Mouse (Mus musculus): ENCODE measurements around the gene Ppp1r36. TPM values are rescaled to one million over a fixed set of nuclear protein-coding genes. Genes with fewer than 3 reads are reported as not detected.

Gene Ppp1r36
- total and polyA plus RNA-seq, 2 experiments from 2014 or later: 0.27 to 2.0 TPM

DNA sequence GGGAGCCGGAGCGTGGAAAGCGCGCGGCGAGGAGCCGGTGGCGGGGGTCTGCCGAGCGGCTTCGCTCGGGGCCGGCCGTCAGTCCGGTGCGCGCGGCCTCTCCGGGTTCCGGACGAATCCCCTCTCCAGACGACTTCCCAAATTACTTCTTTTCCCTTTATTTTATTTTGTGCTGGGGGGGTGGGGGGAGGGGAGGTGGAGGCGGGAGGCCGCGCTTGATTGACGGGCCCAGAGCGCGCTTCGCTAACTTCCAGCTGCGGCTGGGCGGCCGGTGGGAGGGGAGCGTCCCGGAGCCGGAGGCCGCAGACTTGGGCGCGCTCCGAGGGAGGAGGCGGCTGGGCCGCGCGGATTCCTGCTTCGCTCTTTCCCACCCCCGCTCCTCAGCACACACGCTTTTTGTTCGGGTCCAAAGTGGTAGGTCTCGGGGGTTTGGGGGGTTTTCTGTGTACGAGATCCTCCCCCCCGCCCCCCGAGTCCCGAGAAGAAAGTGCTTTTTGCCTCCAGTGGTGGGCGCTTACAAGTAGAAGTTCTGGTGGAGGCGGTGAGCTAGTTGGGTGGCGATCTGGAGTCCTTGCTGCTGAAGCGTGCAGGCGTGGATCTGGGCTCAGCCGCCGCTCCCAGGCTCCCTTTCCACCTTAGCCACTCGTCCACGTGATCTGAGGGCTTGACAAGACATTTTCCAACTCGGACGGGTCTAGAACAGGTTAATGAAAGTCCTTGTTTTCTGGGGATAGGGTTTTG is 46.3 kb upstream of the Ppp1r36 start:
- peak overlapping the region; percentile 92 for H3K4me2 ChIP-seq (ENCODE audit: low read depth, low read length, poor library complexity, severe bottlenecking)
- peak overlapping the region; percentile 97 for H3K4me3 ChIP-seq (ENCODE audit: low read depth, low read length)
- H3K4me1 ChIP-seq (ENCODE audit: insufficient read depth, low read length): peaks cover 8% of the 10 kb centered on the region; the same call in 1 of the 2 replicates
- peak; percentile 60 for DNase-seq (ENCODE audit: low spot score)
- H3K9ac ChIP-seq (replicated peaks; ENCODE audit: low read length, poor library complexity, severe bottlenecking): peak overlapping the region; percentile 98
- WGBS: 0% methylated on average over 48 of the region's 63 CpGs
- ATAC-seq (ENCODE audit: low FRiP score): no peak
- H3K27ac ChIP-seq (ENCODE audit: low read depth, low read length): peak overlapping the region; percentile 98
- H3K36me3 ChIP-seq (ENCODE audit: insufficient read depth, low read length): no peaks in the 10 kb centered on the region
- no peaks in the 10 kb centered on the region for H3K9me3 ChIP-seq (ENCODE audit: low read length)
- TF ChIP-seq CTCF (IDR thresholded peaks at IDR 0.05): peak; percentile 22; the same call in 1 of the 2 replicates
- no peaks in the 10 kb centered on the region for H3K27me3 ChIP-seq (ENCODE audit: insufficient read depth, low read length)

GRCm38 (mm10) chr12:76372046-76372445 is 45.3 kb upstream of the Ppp1r36 start:
- no peak for TF ChIP-seq CTCF (IDR thresholded peaks at IDR 0.05)
- H3K4me1 ChIP-seq (ENCODE audit: insufficient read depth, low read length): peaks cover 8% of the 10 kb centered on the region; the same call in 1 of the 2 replicates
- no peaks in the 10 kb centered on the region for H3K36me3 ChIP-seq (ENCODE audit: insufficient read depth, low read length)
- no peak for ATAC-seq (ENCODE audit: low FRiP score)
- H3K27ac ChIP-seq (ENCODE audit: low read depth, low read length): no peak overlapping the region
- H3K27me3 ChIP-seq (ENCODE audit: insufficient read depth, low read length): no peaks in the 10 kb centered on the region
- no peaks in the 10 kb centered on the region for H3K9me3 ChIP-seq (ENCODE audit: low read length)
- no peak overlapping the region for H3K9ac ChIP-seq (replicated peaks; ENCODE audit: low read length, poor library complexity, severe bottlenecking)
- H3K4me3 ChIP-seq (ENCODE audit: low read depth, low read length): peak overlapping the region; percentile 97
- 39% methylated on average over 7 of the region's 7 CpGs for WGBS
- H3K4me2 ChIP-seq (ENCODE audit: low read depth, low read length, poor library complexity, severe bottlenecking): peak overlapping the region; percentile 92
- DNase-seq (ENCODE audit: low spot score): no peak

GRCm38 (mm10) chr12:76372881-76373818 is 44.2 kb upstream of the Ppp1r36 start:
- no peaks in the 10 kb centered on the region for H3K36me3 ChIP-seq (ENCODE audit: insufficient read depth, low read length)
- H3K9me3 ChIP-seq (ENCODE audit: low read length): no peaks in the 10 kb centered on the region
- H3K4me2 ChIP-seq (ENCODE audit: low read depth, low read length, poor library complexity, severe bottlenecking): no peak overlapping the region
- H3K27ac ChIP-seq (ENCODE audit: low read depth, low read length): no peak overlapping the region
- no peak overlapping the region for H3K9ac ChIP-seq (replicated peaks; ENCODE audit: low read length, poor library complexity, severe bottlenecking)
- ATAC-seq (ENCODE audit: low FRiP score) (no peak), DNase-seq (ENCODE audit: low spot score) (no peak)
- 80% methylated on average over 5 of the region's 7 CpGs for WGBS
- H3K27me3 ChIP-seq (ENCODE audit: insufficient read depth, low read length): no peaks in the 10 kb centered on the region
- H3K4me1 ChIP-seq (ENCODE audit: insufficient read depth, low read length): no peaks in the 10 kb centered on the region
- no peak overlapping the region for H3K4me3 ChIP-seq (ENCODE audit: low read depth, low read length)
- TF ChIP-seq CTCF (IDR thresholded peaks at IDR 0.05): no peak; the same call in 1 of the 2 replicates

DNA sequence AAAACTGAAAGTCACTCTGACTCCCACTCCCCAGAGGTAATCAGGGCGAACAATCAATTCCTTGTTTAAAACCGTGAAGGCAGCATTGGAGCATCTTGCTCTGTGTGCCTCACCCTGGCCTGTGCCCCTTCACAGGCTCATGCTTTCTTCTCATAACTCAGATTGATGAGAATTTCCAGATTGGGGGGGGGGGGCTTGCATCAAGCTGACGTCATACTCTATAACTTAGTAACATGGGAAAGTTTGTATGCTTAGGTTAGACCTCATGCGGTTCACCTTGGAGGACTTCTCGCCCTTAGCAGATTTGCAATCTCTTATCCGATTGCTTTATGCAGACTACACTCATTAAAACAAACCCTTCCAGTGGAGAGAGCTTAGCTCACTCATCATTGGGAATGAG is 43.3 kb upstream of the Ppp1r36 start:
- Histone ChIP-seq H3K27me3 (ENCODE audit: insufficient read depth, low read length) (no peaks in the 10 kb centered on the region), H3K4me2 (ENCODE audit: low read depth, low read length, poor library complexity, severe bottlenecking) (no peak overlapping the region), H3K27ac (ENCODE audit: low read depth, low read length) (no peak overlapping the region), H3K9ac (replicated peaks; ENCODE audit: low read length, poor library complexity, severe bottlenecking) (no peak overlapping the region), H3K9me3 (ENCODE audit: low read length) (no peaks in the 10 kb centered on the region), H3K4me1 (ENCODE audit: insufficient read depth, low read length) (no peaks in the 10 kb centered on the region), H3K4me3 (ENCODE audit: low read depth, low read length) (no peak overlapping the region), H3K36me3 (ENCODE audit: insufficient read depth, low read length) (no peaks in the 10 kb centered on the region)
- DNase-seq (ENCODE audit: low spot score) (no peak), ATAC-seq (ENCODE audit: low FRiP score) (no peak)
- 72% methylated on average over 6 of the region's 6 CpGs for WGBS
- no peak for TF ChIP-seq CTCF (IDR thresholded peaks at IDR 0.05)

GRCm38 (mm10) chr12:76374911-76375310 is 42.4 kb upstream of the Ppp1r36 start:
- Histone ChIP-seq H3K9ac (replicated peaks; ENCODE audit: low read length, poor library complexity, severe bottlenecking) (no peak overlapping the region), H3K9me3 (ENCODE audit: low read length) (no peaks in the 10 kb centered on the region), H3K4me1 (ENCODE audit: insufficient read depth, low read length) (no peaks in the 10 kb centered on the region), H3K27ac (ENCODE audit: low read depth, low read length) (no peak overlapping the region), H3K4me2 (ENCODE audit: low read depth, low read length, poor library complexity, severe bottlenecking) (no peak overlapping the region), H3K36me3 (ENCODE audit: insufficient read depth, low read length) (no peaks in the 10 kb centered on the region), H3K4me3 (ENCODE audit: low read depth, low read length) (no peak overlapping the region), H3K27me3 (ENCODE audit: insufficient read depth, low read length) (no peaks in the 10 kb centered on the region)
- DNase-seq (ENCODE audit: low spot score) (no peak), ATAC-seq (ENCODE audit: low FRiP score) (no peak)
- TF ChIP-seq CTCF (IDR thresholded peaks at IDR 0.05): no peak
- WGBS: 86% methylated on average over 4 of the region's 4 CpGs
